Mouse (Mus musculus) stomach, postnatal 0 days (tissue): ENCODE results near the gene Gm45717. TPM values are rescaled to one million over a fixed set of nuclear protein-coding genes. Genes with fewer than 3 reads are reported as not detected.

ENCODE experiments used
- ATAC-seq: fragments of 200-750 bp; cut with Nextera tagmentation; 2 replicates; pipeline ENCODE4 v1.8.0; 2017; ENCODE audit not compliant: low FRiP score, low TSS enrichment
- DNase-seq: peaks from one replicate; pipeline ENCODE4 v3.0.0-alpha.2; 2016; ENCODE audit warnings: low spot score
- H3K27ac ChIP-seq: fragments of 300-500 bp; sonication (generic); replicated peaks from 2 replicates; pipeline ENCODE4 v1.5.1; 2014; ENCODE audit warnings: mild to moderate bottlenecking, control low read depth
- H3K27me3 ChIP-seq: fragments of 300-500 bp; sonication (generic); 2 replicates; pipeline ENCODE4 v1.6.1; 2014; ENCODE audit warnings: low read length; ENCODE audit not compliant: control insufficient read depth, insufficient read depth
- H3K36me3 ChIP-seq: fragments of 300-500 bp; sonication (generic); 2 replicates; pipeline ENCODE4 v1.6.1; 2014; ENCODE audit warnings: low read length, mixed read lengths; ENCODE audit not compliant: control insufficient read depth, insufficient read depth
- H3K4me1 ChIP-seq: fragments of 300-500 bp; sonication (generic); replicated peaks from 2 replicates; pipeline ENCODE4 v1.6.1; 2014; ENCODE audit warnings: antibody characterized with exemption; ENCODE audit not compliant: control insufficient read depth, insufficient read depth
- H3K4me2 ChIP-seq: fragments of 300-500 bp; sonication (generic); replicated peaks from 2 replicates; pipeline ENCODE4 v1.6.1; 2014; ENCODE audit warnings: low read depth, mild to moderate bottlenecking, control low read depth, moderate library complexity
- H3K4me3 ChIP-seq: fragments of 300-500 bp; sonication (generic); 2 replicates; pipeline ENCODE4 v1.5.1; 2014; ENCODE audit warnings: low read depth, low read length, control low read depth
- H3K9ac ChIP-seq: fragments of 300-500 bp; sonication (generic); 2 replicates; pipeline ENCODE4 v1.6.1; 2014; ENCODE audit warnings: mild to moderate bottlenecking, low read length, control low read depth, mixed read lengths
- H3K9me3 ChIP-seq: fragments of 300-500 bp; sonication (generic); 2 replicates; pipeline ENCODE4 v1.6.1; 2016; ENCODE audit warnings: low read length; ENCODE audit not compliant: control insufficient read depth
- CTCF ChIP-seq: IDR thresholded peaks from 2 replicates; pipeline ENCODE4 v1.5.1; 2016; ENCODE audit warnings: antibody characterized with exemption, low read depth, mild to moderate bottlenecking, moderate library complexity
- EP300 ChIP-seq: optimal IDR thresholded peaks from 2 replicates; pipeline ENCODE3; 2016; ENCODE audit warnings: antibody characterized with exemption
- WGBS: fragments of 180-500 bp; shearing (Covaris S2); extraction: QIAGEN DNeasy Blood & Tissue Kit; methylation state at CpG from one replicate; pipeline ENCODE4 v1.1.7; 2014; 5-methylcytosine and 5-hydroxymethylcytosine counted together
- polyA plus RNA-seq: library from polyadenylated mRNA; unstranded; fragments of >200 nt; fragmentation: Nextera tagmentation; extraction: Ambion mirVana; gene quantifications from 2 replicates; pipeline ENCODE4 v1.2.1, GENCODE M21; 2015

Gene Gm45717
- polyA plus RNA-seq, 1 experiment from 2014 or later = 0.32 TPM

- TF ChIP-seq EP300 (no peak), CTCF (no peak)
- Histone ChIP-seq H3K4me2 (no peak overlapping the region), H3K36me3 (peaks cover 7% of the 10 kb centered on the region; the same call in 1 of the 2 replicates), H3K9me3 (no peaks in the 10 kb centered on the region), H3K9ac (0 out of 2 replicates have a peak overlapping the region, but pooled peaks have one; percentile 18), H3K27me3 (no peaks in the 10 kb centered on the region), H3K4me1 (no peaks in the 10 kb centered on the region), H3K27ac (no peak overlapping the region), H3K4me3 (no peak overlapping the region)
- ATAC-seq (no peak), DNase-seq (no peak)
- 75% methylated on average over 15 of the region's 15 CpGs for WGBS
These were observed 53.5 kb downstream of the Gm45717 start for GRCm38 (mm10) chr7:140902036-140902875.

GRCm38 (mm10) chr7:140900220-140900619 lies 55.5 kb downstream of the Gm45717 start, which contains the start of gene Cox8b:
Gene Cox8b (minus strand): TSS chr7:140900446.
- Histone ChIP-seq H3K36me3 (peaks cover 7% of the 10 kb centered on the region; the same call in 1 of the 2 replicates), H3K9me3 (no peaks in the 10 kb centered on the region), H3K4me3 (no peak within 1 kb of the TSS), H3K27ac (0 out of 2 replicates have a peak within 1 kb of the TSS, but pooled peaks have one; percentile 4), H3K4me2 (no peak within 1 kb of the TSS), H3K27me3 (no peaks in the 10 kb centered on the region), H3K4me1 (no peaks in the 10 kb centered on the region), H3K9ac (no peak within 1 kb of the TSS)
- TF ChIP-seq EP300 (no peak), CTCF (no peak)
- WGBS = 62% methylated on average over 10 of the region's 10 CpGs
- no peak for ATAC-seq
- no peak for DNase-seq

Other genes with a start within 250 kb of the Gm45717 start
- gene Cyp2e1, start 192.2 kb downstream of the Gm45717 start, polyA plus RNA-seq = 0.52 and 0.85 TPM in 2 replicates
- gene Syce1, start 168.1 kb downstream of the Gm45717 start, polyA plus RNA-seq = 0.11 and 0.16 TPM in 2 replicates
- 0.59 and 0.65 TPM in 2 replicates for gene Zfp941, start 133.8 kb downstream of the Gm45717 start, polyA plus RNA-seq
- gene Urah, start 120.9 kb downstream of the Gm45717 start, polyA plus RNA-seq = 21.9 and 22.7 TPM in 2 replicates
- gene Scgb1c1, start 110.4 kb downstream of the Gm45717 start, polyA plus RNA-seq = not detected in 2 replicates
- not detected in 2 replicates for gene Odf3, start 108.1 kb downstream of the Gm45717 start, polyA plus RNA-seq
- gene Gm45785, start 99.6 kb downstream of the Gm45717 start, polyA plus RNA-seq = not detected in 2 replicates
- 49.0 and 49.1 TPM in 2 replicates for gene Ric8a, start 99.0 kb downstream of the Gm45717 start, polyA plus RNA-seq
- 44.5 and 49.0 TPM in 2 replicates for gene Bet1l, start 98.4 kb downstream of the Gm45717 start, polyA plus RNA-seq
- 160 and 166 TPM in 2 replicates for gene Psmd13, start 74.0 kb downstream of the Gm45717 start, polyA plus RNA-seq
- 17.9 and 19.0 TPM in 2 replicates for gene Sirt3, start 73.6 kb downstream of the Gm45717 start, polyA plus RNA-seq
- gene Cox8b, start 55.5 kb downstream of the Gm45717 start, polyA plus RNA-seq = 1.3 and 2.6 TPM in 2 replicates
- 1.6 and 1.7 TPM in 2 replicates for gene Nlrp6, start 35.0 kb downstream of the Gm45717 start, polyA plus RNA-seq
- 10.1 and 12.3 TPM in 2 replicates for gene Pgghg, start 14.5 kb downstream of the Gm45717 start, polyA plus RNA-seq
- 0.58 and 0.82 TPM in 2 replicates for gene Ifitm5, start 5.6 kb downstream of the Gm45717 start, polyA plus RNA-seq
- 932 and 1,048 TPM in 2 replicates for gene Ifitm2, start 50 bp upstream of the Gm45717 start, polyA plus RNA-seq
- gene Ifitm1, start 11.3 kb upstream of the Gm45717 start, polyA plus RNA-seq = 162 and 173 TPM in 2 replicates
- 350 and 450 TPM in 2 replicates for gene Ifitm3, start 54.8 kb upstream of the Gm45717 start, polyA plus RNA-seq
- 0.40 and 0.63 TPM in 2 replicates for gene Ifitm6, start 62.0 kb upstream of the Gm45717 start, polyA plus RNA-seq
- not detected in 2 replicates for gene Gm17387, start 73.2 kb upstream of the Gm45717 start, polyA plus RNA-seq
- gene B4galnt4, start 105.2 kb upstream of the Gm45717 start, polyA plus RNA-seq = 1.2 and 1.5 TPM in 2 replicates
- 97.9 and 105 TPM in 2 replicates for gene Pkp3, start 122.3 kb upstream of the Gm45717 start, polyA plus RNA-seq
- gene Sigirr, start 144.6 kb upstream of the Gm45717 start, polyA plus RNA-seq = 12.6 and 14.0 TPM in 2 replicates
- gene Ano9, start 161.9 kb upstream of the Gm45717 start, polyA plus RNA-seq = 17.9 and 20.4 TPM in 2 replicates
- gene Ptdss2, start 166.4 kb upstream of the Gm45717 start, polyA plus RNA-seq = 21.6 and 22.9 TPM in 2 replicates
- gene Rnh1, start 216.9 kb upstream of the Gm45717 start, polyA plus RNA-seq = 216 and 220 TPM in 2 replicates
- 118 and 125 TPM in 2 replicates for gene Hras, start 238.1 kb upstream of the Gm45717 start, polyA plus RNA-seq
- gene Lrrc56, start 238.2 kb upstream of the Gm45717 start, polyA plus RNA-seq = 2.8 and 3.5 TPM in 2 replicates